Mouse (Mus musculus): ENCODE measurements around the gene Creg2. TPM values are rescaled to one million over a fixed set of nuclear protein-coding genes. Genes with fewer than 3 reads are reported as not detected.
"Not testable (repeated sequence)": the region's sequence is repeated elsewhere in the genome, so short reads cannot be mapped to it uniquely, and the experiment has no call there.

The Creg2 gene
- total and polyA plus RNA-seq, 2 experiments from 2014 or later = 15.7 to 17.6 TPM

DNA sequence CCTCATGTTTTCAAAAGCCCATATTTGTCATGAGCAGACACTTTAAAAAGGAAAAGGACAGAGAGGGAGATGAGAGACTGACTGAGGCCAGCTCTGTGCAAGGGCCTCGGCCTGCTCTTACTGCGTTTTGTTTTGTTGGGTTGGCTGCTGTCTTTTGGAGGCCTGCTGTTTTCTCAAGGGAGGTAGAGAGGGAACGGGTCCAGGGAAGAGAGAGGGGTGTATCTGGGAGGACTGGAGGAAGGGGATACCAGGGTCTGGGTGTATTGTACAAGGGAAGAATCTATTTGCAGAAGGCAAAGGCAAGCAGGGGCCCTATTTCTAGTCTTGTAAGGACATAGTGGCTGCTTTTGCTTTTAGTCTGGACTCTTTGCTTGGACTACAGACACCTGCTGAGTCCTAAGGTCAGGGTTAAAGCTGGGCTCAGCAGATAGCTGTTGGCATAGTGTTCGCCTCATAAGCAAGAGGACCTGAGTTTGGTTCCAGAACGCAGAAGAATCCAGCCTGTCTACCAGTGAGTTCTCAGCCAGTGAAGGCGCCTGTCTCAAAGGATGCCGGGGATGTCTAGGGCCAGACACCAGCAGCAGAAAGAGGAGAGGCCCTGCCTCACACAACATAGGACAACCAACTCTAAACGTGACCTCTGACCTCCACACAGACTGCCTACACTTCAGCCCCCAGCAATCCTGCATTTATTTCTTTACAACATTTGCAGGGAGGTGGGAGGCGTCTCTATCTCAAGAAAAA, 21.3 kb upstream of the Creg2 start:
- Histone ChIP-seq H3K4me2 (ENCODE audit: low read depth, low read length) (no peak overlapping the region), H3K4me1 (ENCODE audit: insufficient read depth, low read length) (no peaks in the 10 kb centered on the region), H3K4me3 (ENCODE audit: low read length) (no peak overlapping the region), H3K9ac (replicated peaks; ENCODE audit: low read length) (no peak overlapping the region), H3K36me3 (ENCODE audit: insufficient read depth, low read length) (no peaks in the 10 kb centered on the region), H3K27me3 (ENCODE audit: insufficient read depth, low read length) (no peaks in the 10 kb centered on the region), H3K27ac (peak overlapping the region; percentile 12; the same call in 1 of the 2 replicates), H3K9me3 (ENCODE audit: low read length) (no peaks in the 10 kb centered on the region)
- 65% methylated on average over 9 of the region's 9 CpGs for WGBS
- ATAC-seq = no peak
- no peak for DNase-seq (ENCODE audit: low spot score)
- no peak for TF ChIP-seq CTCF (IDR thresholded peaks at IDR 0.05; ENCODE audit: low read depth)

DNA sequence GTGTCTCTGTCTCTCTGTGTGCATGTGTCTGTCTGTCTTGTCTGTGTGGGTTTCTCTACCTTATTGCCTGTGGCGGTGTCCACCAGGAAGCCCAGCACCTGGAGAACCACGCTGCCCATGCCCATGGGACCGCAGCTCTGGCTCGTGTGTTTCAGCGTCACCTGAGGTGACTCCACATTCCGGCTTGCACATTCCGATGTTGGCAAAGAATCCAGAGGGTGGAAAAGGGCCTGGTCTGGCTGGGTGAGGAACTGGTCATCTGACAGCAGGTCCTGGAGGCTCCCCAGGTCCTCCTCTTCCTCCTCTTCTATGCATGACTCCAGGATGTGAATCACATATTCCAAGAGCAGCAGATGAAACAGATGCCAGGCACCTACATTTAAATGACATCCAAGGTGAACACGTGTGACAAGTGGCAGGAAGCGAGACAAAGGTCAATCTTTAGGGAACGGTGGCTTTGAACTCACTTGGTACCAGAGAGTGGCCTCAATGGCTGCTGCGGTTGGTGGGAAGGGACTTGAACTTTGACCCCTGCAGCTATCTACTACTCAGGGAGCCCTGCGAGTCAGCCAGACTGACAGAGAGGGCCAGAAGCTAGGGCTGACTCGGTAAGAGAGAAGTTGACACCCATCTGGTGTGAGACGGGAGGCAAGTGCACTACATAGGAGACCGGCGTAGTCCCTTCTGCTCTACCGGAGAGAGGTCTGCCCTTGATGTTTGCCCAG, 19.1 kb upstream of the Creg2 start:
- no peak overlapping the region for H3K27ac ChIP-seq
- TF ChIP-seq CTCF (IDR thresholded peaks at IDR 0.05; ENCODE audit: low read depth) = no peak
- no peaks in the 10 kb centered on the region for H3K9me3 ChIP-seq (ENCODE audit: low read length)
- no peak overlapping the region for H3K9ac ChIP-seq (replicated peaks; ENCODE audit: low read length)
- DNase-seq (ENCODE audit: low spot score) = no peak
- H3K4me1 ChIP-seq (ENCODE audit: insufficient read depth, low read length) = no peaks in the 10 kb centered on the region
- no peaks in the 10 kb centered on the region for H3K36me3 ChIP-seq (ENCODE audit: insufficient read depth, low read length)
- H3K4me2 ChIP-seq (ENCODE audit: low read depth, low read length) = no peak overlapping the region
- no peak for ATAC-seq
- H3K4me3 ChIP-seq (ENCODE audit: low read length) = no peak overlapping the region
- 88% methylated on average over 17 of the region's 17 CpGs for WGBS
- no peaks in the 10 kb centered on the region for H3K27me3 ChIP-seq (ENCODE audit: insufficient read depth, low read length)

DNA sequence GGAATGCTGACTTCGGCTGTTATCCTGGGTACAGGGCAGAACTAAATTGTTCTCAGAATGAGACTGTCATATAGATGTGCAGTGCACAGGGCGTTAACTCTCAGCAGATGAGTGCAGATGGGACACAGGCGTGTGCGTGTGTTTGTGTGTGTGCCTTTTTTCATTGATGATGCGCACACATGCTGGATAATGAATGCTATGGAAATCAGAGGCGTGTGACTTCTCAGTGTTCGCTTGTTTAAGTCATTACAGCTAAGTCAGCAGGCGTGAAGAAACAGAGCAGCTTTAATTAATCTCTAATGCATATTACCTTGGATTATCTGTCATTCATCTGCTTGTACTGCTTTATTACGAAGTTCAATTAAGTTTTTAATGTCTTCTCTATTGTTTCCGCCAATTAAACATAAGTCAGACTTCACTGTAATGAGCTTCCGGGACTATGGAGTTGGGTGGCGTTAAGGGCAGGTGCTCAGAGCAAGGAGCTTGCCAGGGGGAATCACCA, 15.5 kb upstream of the Creg2 start:
- DNase-seq (ENCODE audit: low spot score) (peak; percentile 26), ATAC-seq (peak; percentile 58)
- no peak overlapping the region for H3K27ac ChIP-seq
- 47% methylated on average over 12 of the region's 12 CpGs for WGBS
- no peaks in the 10 kb centered on the region for H3K4me1 ChIP-seq (ENCODE audit: insufficient read depth, low read length)
- H3K9ac ChIP-seq (replicated peaks; ENCODE audit: low read length) = no peak overlapping the region
- no peaks in the 10 kb centered on the region for H3K9me3 ChIP-seq (ENCODE audit: low read length)
- no peak overlapping the region for H3K4me2 ChIP-seq (ENCODE audit: low read depth, low read length)
- no peak for TF ChIP-seq CTCF (IDR thresholded peaks at IDR 0.05; ENCODE audit: low read depth)
- H3K27me3 ChIP-seq (ENCODE audit: insufficient read depth, low read length) = no peaks in the 10 kb centered on the region
- no peaks in the 10 kb centered on the region for H3K36me3 ChIP-seq (ENCODE audit: insufficient read depth, low read length)
- H3K4me3 ChIP-seq (ENCODE audit: low read length) = no peak overlapping the region

DNA sequence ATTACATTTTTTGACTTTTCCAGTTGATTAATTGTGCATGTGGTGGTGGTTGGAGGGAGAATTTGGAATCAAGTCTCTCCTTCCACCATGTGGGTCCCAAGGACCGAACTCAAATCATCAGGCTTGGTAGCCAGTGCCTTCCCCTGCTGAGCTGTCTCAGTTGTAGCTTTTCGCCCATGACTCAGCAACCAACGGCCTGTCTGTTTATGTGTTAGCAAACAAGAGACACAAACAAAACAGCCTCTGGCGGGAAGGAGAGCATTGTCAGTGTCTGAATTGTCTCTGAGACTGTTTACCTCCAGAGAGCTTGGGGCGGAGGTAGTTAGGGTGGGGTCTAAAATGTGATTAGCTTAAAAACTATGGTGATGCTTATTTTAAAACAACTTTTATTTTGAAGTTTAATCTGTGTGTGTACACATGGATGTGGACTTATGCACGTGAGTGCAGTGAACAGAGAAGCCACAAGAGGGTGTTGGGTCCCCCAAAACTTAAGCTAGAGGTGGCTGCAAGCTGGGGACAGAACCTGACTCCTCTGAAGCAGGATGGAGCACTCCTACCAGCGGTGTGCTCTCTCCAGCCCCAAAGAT, 12.9 kb upstream of the Creg2 start:
- no peak overlapping the region for H3K4me2 ChIP-seq (ENCODE audit: low read depth, low read length)
- no peak overlapping the region for H3K4me3 ChIP-seq (ENCODE audit: low read length)
- WGBS = 82% methylated on average over 7 of the region's 7 CpGs
- H3K9me3 ChIP-seq (ENCODE audit: low read length) = no peaks in the 10 kb centered on the region
- no peak overlapping the region for H3K27ac ChIP-seq
- H3K9ac ChIP-seq (replicated peaks; ENCODE audit: low read length) = no peak overlapping the region
- DNase-seq (ENCODE audit: low spot score) = no peak
- ATAC-seq = no peak
- H3K27me3 ChIP-seq (ENCODE audit: insufficient read depth, low read length) = no peaks in the 10 kb centered on the region
- no peak; the same call in 1 of the 2 replicates for TF ChIP-seq CTCF (IDR thresholded peaks at IDR 0.05; ENCODE audit: low read depth)
- no peaks in the 10 kb centered on the region for H3K36me3 ChIP-seq (ENCODE audit: insufficient read depth, low read length)
- no peaks in the 10 kb centered on the region for H3K4me1 ChIP-seq (ENCODE audit: insufficient read depth, low read length)

DNA sequence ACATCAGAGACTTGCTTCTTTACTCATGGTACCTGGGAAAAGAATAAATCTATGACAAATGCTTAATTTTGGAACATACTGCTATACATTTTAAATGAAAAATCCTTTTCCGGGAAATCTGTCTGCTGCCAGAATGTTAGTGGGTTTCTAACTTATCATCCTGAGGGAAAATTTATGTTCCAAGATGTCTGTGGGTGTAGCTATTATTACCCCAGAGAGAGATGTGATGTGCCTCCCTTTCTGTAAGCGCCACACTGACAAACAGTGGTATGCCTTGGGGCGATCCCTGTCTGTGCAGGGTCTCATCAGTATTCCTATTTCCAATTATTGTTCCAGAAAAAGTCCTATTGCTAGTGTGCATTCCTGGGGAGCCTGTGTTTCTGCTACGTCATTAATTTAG, 11.8 kb upstream of the Creg2 start:
- H3K9me3 ChIP-seq (ENCODE audit: low read length) = 0 out of 2 replicates have a peak, but pooled peaks cover 3% of the 10 kb centered on the region
- H3K9ac ChIP-seq (replicated peaks; ENCODE audit: low read length) = no peak overlapping the region
- no peak overlapping the region for H3K27ac ChIP-seq
- no peak for DNase-seq (ENCODE audit: low spot score)
- no peaks in the 10 kb centered on the region for H3K36me3 ChIP-seq (ENCODE audit: insufficient read depth, low read length)
- WGBS = 71% methylated on average over 4 of the region's 4 CpGs
- H3K4me2 ChIP-seq (ENCODE audit: low read depth, low read length) = no peak overlapping the region
- ATAC-seq = no peak
- TF ChIP-seq CTCF (IDR thresholded peaks at IDR 0.05; ENCODE audit: low read depth) = no peak
- H3K4me1 ChIP-seq (ENCODE audit: insufficient read depth, low read length) = no peaks in the 10 kb centered on the region
- H3K27me3 ChIP-seq (ENCODE audit: insufficient read depth, low read length) = no peaks in the 10 kb centered on the region
- no peak overlapping the region for H3K4me3 ChIP-seq (ENCODE audit: low read length)

DNA sequence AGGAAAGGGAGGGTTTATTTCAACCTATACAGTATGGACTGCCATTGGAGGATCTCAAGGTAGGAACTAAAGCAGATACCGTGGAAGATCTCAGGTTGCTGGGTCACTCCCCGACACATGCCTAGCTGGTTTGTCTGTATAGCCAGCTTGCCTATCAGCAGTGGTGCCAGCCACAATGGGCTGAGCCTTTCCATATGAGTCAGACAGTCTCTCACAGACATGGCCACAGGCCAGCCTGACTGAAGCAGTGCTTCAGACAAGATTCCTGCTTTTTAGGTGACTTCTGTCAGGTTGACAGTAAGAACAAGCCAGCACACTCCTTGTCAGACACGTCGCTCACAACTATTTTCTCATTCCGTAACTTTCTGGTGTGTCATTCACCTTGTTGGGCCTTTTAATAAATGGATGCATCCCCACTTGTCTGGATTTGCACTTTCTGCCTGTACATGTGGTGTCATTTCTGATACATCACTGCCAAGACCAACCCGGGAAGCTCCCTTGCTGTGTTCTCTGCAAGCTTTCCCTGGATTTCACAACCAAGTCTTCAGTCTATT, 5.8 kb upstream of the Creg2 start:
- H3K27ac ChIP-seq = no peak overlapping the region
- no peaks in the 10 kb centered on the region for H3K4me1 ChIP-seq (ENCODE audit: insufficient read depth, low read length)
- 87% methylated on average over 6 of the region's 6 CpGs for WGBS
- TF ChIP-seq CTCF (IDR thresholded peaks at IDR 0.05; ENCODE audit: low read depth) = no peak
- H3K4me3 ChIP-seq (ENCODE audit: low read length) = no peak overlapping the region
- H3K4me2 ChIP-seq (ENCODE audit: low read depth, low read length) = no peak overlapping the region
- no peaks in the 10 kb centered on the region for H3K36me3 ChIP-seq (ENCODE audit: insufficient read depth, low read length)
- no peak for DNase-seq (ENCODE audit: low spot score)
- no peak overlapping the region for H3K9ac ChIP-seq (replicated peaks; ENCODE audit: low read length)
- no peaks in the 10 kb centered on the region for H3K27me3 ChIP-seq (ENCODE audit: insufficient read depth, low read length)
- 0 out of 2 replicates have a peak, but pooled peaks cover 3% of the 10 kb centered on the region for H3K9me3 ChIP-seq (ENCODE audit: low read length)
- no peak for ATAC-seq

DNA sequence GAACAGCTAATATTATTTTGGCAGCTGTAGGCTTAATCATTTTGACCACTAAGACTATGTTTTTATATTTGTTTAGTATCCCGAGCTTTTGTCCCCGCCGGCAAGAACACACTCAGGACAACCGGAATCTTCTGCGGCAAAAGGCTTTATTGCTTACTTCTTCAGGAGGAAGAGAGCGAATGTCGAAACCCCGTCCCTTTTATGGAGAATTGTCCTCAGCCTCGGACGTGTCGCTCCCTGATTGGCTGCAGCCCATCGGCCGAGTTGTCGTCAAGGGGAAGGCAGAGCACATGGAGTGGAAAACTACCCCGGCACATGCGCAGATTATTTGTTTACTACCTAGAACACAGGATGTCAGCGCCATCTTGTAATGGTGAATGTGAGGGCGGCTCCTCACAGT, 3.6 kb upstream of the Creg2 start:
- H3K4me1 ChIP-seq (ENCODE audit: insufficient read depth, low read length); H3K4me2 ChIP-seq (ENCODE audit: low read depth, low read length); DNase-seq (ENCODE audit: low spot score); H3K27ac ChIP-seq; H3K27me3 ChIP-seq (ENCODE audit: insufficient read depth, low read length); H3K9ac ChIP-seq (replicated peaks; ENCODE audit: low read length); H3K9me3 ChIP-seq (ENCODE audit: low read length); H3K36me3 ChIP-seq (ENCODE audit: insufficient read depth, low read length); H3K4me3 ChIP-seq (ENCODE audit: low read length); ATAC-seq: not testable (repeated sequence)
- WGBS = 93% methylated on average over 18 of the region's 18 CpGs
